Mouse (Mus musculus) testis, adult 2 months (tissue): ENCODE data around the gene March9. TPM values are rescaled to one million over a fixed set of nuclear protein-coding genes. Genes with fewer than 3 reads are reported as not detected.
A peak's percentile ranks its signal among the peaks of the same experiment; 100 is the strongest.

Source experiments
- H3K27ac ChIP-seq: fragments of 200-500 bp; 2 replicates; pipeline ENCODE4 v1.5.1; 2012; ENCODE audit warnings: low read depth, low read length; ENCODE audit not compliant: control insufficient read depth, insufficient read depth
- H3K27me3 ChIP-seq: fragments of 200-500 bp; 2 replicates; pipeline ENCODE4 v1.6.1; 2012; ENCODE audit warnings: mild to moderate bottlenecking, low read length, moderate library complexity; ENCODE audit not compliant: control insufficient read depth, insufficient read depth
- H3K36me3 ChIP-seq: fragments of 200-500 bp; 2 replicates; pipeline ENCODE4 v1.6.1; 2012; ENCODE audit warnings: mild to moderate bottlenecking, low read length; ENCODE audit not compliant: control insufficient read depth, insufficient read depth
- H3K4me1 ChIP-seq: fragments of 200-500 bp; 2 replicates; pipeline ENCODE4 v1.6.1; 2012; ENCODE audit warnings: low read length; ENCODE audit not compliant: control insufficient read depth, insufficient read depth
- H3K4me3 ChIP-seq: fragments of 200-500 bp; 2 replicates; pipeline ENCODE4 v1.5.1; 2012; ENCODE audit warnings: low read depth, mild to moderate bottlenecking, low read length, moderate library complexity, mixed read lengths; ENCODE audit not compliant: control insufficient read depth
- CTCF ChIP-seq: fragments of 200-500 bp; IDR thresholded peaks from 2 replicates; pipeline ENCODE4 v1.5.1; 2012; ENCODE audit warnings: low read depth, mild to moderate bottlenecking, inconsistent platforms, low read length, moderate library complexity; ENCODE audit not compliant: control insufficient read depth, insufficient read depth, insufficient replicate concordance
- POLR2A ChIP-seq: fragments of 200-500 bp; IDR thresholded peaks from 2 replicates; pipeline ENCODE4 v1.6.1; 2012; ENCODE audit warnings: low read depth, mild to moderate bottlenecking, inconsistent platforms, low read length, moderate library complexity; ENCODE audit not compliant: control insufficient read depth
- polyA plus RNA-seq: library from polyadenylated mRNA; depleted of rRNA; stranded (reverse); fragments of >200 nt; gene quantifications from 2 replicates; pipeline ENCODE4 v1.2.3, GENCODE M21; 2012

Gene March9
- polyA plus RNA-seq, 1 experiment: 2.1 TPM

DNA sequence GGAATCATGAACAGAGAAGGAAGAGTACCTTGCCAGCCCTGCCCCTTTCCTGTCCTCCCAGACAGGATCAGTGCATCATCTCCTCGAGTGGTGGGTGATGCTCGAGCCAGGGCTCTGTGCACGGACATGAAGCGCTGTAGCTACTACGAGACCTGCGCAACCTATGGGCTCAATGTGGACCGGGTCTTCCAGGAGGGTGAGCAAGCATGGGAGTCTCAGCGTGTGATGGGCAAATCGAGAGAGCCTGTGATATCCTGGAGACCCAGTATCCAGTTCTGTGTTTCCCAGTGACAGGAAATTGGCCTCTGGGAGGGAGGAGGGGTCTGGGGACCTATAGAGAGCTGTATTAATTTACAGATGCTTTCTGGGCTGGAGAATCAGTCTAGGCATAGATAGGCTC, 25.1 kb upstream of the March9 start:
- TF ChIP-seq CTCF (no peak), POLR2A (no peak)
- H3K4me3 ChIP-seq: no peak overlapping the region
- no peaks in the 10 kb centered on the region for H3K36me3 ChIP-seq
- no peak overlapping the region for H3K27ac ChIP-seq
- peaks cover 12% of the 10 kb centered on the region for H3K4me1 ChIP-seq
- H3K27me3 ChIP-seq: peaks cover 1% of the 10 kb centered on the region; the same call in 1 of the 2 replicates

DNA sequence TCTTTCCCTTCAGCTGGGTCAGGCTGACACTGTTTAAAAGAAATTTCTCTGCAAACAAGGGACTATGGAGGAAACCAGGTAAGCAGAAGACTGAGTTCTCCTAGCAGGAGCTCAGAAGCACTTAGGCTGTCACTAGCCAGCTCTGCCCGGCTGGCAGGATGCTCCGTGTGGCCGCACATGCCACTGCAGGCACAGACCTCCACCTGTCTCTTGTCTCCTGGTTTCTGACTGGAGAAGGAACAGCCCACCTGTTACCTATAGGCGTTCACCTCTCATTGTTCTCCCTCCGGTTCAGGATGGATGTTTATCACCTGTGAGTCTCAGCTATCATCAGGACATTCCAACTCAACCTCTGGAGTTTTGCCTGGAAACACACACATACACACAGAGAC, 23.9 kb upstream of the March9 start:
- H3K4me1 ChIP-seq: peaks cover 16% of the 10 kb centered on the region
- no peaks in the 10 kb centered on the region for H3K36me3 ChIP-seq
- H3K27me3 ChIP-seq: peaks cover 5% of the 10 kb centered on the region
- no peak overlapping the region for H3K4me3 ChIP-seq
- TF ChIP-seq CTCF: no peak
- TF ChIP-seq POLR2A: no peak
- no peak overlapping the region for H3K27ac ChIP-seq

DNA sequence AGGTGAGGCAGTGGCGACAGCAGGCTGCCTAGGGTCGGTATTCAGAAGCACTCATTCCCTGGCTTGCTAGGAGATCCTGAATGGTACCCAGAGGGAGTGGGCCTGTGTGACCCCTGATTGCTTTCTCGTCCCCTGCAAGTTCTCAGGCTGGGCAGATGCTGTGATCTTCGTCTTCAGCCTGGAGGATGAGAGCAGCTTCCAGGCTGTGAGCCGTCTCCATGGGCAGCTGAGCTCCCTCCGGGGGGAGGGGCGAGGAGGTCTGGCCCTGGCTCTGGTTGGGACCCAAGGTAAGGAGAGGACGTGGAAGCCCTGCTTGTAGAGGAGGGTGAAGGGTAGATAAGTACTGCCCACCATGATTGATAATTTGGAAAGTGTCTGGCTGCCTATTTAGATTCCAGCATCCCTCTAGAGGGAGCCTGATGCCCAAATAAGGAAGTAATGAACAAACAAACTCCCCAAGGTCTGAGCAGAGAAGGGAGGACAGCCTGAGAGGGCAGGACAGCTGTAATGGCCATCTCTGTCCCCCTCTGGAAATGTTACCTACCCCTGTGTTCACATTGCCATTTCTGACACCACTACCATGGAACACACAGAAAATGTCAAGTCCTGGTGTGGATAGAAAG, 23.4 kb upstream of the March9 start:
- H3K4me3 ChIP-seq: no peak overlapping the region
- H3K36me3 ChIP-seq: no peaks in the 10 kb centered on the region
- H3K4me1 ChIP-seq: peaks cover 16% of the 10 kb centered on the region
- peak overlapping the region; percentile 15; the same call in 1 of the 2 replicates for H3K27ac ChIP-seq
- TF ChIP-seq POLR2A (no peak), CTCF (no peak)
- peaks cover 5% of the 10 kb centered on the region for H3K27me3 ChIP-seq

GRCm38 (mm10) chr10:127081996-127082620, 22.1 kb upstream of the March9 start:
- Histone ChIP-seq H3K27me3 (peaks cover 5% of the 10 kb centered on the region), H3K4me1 (peaks cover 17% of the 10 kb centered on the region), H3K36me3 (no peaks in the 10 kb centered on the region), H3K27ac (no peak overlapping the region), H3K4me3 (no peak overlapping the region)
- TF ChIP-seq POLR2A: no peak
- TF ChIP-seq CTCF: no peak

DNA sequence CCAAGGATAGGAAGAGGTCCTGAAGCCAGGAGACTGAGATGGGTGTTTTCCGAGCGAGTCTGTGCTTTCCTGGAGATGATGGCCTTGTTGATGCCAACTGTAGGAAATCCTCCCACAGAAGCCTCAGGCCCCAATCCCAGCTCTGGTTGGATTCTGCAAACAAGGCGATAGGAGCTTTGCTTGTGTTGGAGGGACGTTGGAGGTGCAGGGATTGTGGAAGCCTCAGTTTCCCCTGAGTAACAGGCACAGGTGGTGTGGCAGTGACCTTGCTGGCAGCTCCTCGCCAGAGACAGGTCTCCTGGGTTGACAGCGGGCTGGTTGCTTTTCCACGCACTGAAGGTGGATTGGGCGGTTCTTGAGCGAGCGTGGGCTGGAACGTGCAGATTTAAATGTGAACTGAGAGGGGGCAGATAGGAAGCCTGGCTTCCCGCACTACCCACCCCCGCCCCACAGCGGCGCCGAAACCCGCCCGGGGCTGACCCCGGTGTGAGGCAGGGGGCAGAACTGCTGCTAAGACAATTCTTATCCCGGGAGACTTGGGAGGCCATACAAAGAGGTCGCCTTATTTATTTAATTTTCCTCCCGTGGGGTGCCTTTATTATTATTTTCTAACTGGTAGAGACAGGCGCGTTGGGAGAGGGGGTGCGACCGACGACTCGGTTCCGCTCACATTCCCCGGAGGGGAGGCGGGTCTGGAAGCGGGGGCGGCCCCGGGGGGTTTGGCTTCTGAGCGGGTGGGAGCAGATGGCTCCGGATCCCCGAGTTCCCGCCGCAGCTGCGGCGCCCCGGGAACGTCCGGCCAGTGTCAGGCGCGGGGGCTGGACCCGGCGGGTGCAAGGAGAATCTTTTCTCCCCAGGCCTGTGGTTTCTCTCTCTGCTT, 21.2 kb upstream of the March9 start:
- Histone ChIP-seq H3K4me3 (peak overlapping the region; percentile 17; the same call in 1 of the 2 replicates), H3K4me1 (peaks cover 18% of the 10 kb centered on the region), H3K27ac (no peak overlapping the region; the same call in 1 of the 2 replicates), H3K36me3 (no peaks in the 10 kb centered on the region), H3K27me3 (peaks cover 5% of the 10 kb centered on the region)
- TF ChIP-seq POLR2A (no peak), CTCF (no peak)

DNA sequence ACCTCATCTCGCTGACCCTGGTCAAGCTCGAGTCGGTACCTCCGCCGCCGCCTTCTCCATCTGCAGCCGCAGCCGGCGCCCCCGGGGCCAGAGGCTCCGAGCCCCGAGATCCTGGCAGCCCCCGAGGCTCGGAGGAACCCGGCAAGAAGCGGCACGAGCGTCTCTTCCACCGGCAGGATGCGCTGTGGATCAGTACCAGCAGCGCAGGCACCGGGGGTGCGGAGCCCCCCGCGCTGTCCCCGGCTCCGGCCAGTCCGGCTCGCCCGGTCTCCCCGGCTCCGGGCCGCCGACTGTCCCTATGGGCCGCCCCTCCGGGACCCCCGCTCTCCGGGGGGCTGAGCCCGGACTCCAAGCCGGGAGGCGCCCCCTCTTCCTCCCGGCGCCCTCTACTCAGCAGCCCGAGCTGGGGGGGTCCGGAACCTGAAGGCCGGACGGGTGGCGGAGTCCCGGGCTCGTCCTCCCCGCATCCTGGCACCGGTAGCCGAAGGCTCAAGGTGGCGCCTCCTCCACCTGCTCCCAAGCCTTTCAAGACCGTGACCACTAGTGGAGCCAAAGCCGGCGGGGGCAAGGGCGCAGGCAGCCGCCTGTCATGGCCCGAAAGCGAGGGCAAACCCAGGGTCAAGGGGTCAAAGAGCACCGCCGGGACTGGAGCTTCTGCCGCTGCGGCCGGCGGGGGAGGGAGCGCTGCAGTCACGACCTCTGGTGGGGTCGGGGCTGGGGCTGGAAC, 19.8 kb upstream of the March9 start:
- Histone ChIP-seq H3K27me3 (peaks cover 5% of the 10 kb centered on the region), H3K4me3 (peak overlapping the region; percentile 27; the same call in 1 of the 2 replicates), H3K36me3 (no peaks in the 10 kb centered on the region), H3K4me1 (peaks cover 26% of the 10 kb centered on the region), H3K27ac (no peak overlapping the region)
- no peak for TF ChIP-seq CTCF
